ENCODE assay signal across 8 mouse cellular contexts in genomic region chr8:84594099-84594780, GRCm38 (mm10).
DNase-seq lines count a peak whose midpoint lies in the region; TF ChIP-seq lines count a peak whose summit lies in the region.

No protein-coding gene starts in this region.

- H3K4me1 ChIP-seq in lung, adult 2 months (ENCODE audit: control insufficient read depth, insufficient read depth, low read length): no peaks in the 10 kb centered on the region

- H3K4me3 ChIP-seq in lung, adult 2 months (replicated peaks; ENCODE audit: extremely low read depth, low read depth, low read length): no peak overlapping the region

- TF ChIP-seq CTCF in lung, adult 2 months (IDR thresholded peaks at IDR 0.05; ENCODE audit: insufficient read depth, low read length): peak; percentile 91

- peak; percentile 60 for DNase-seq in A20 (ENCODE audit: low read depth, low spot score)
- peak; percentile 50 for DNase-seq in MEL-GATA-1-ER (ENCODE audit: extremely low read depth, low read depth)
- DNase-seq in cerebellum, adult 18-20 months: peak; percentile 81 to 85
- DNase-seq in frontal cortex, postnatal 25 days (ENCODE audit: low spot score in 2 of 2): peak; percentile 61 to 70
- peak; percentile 57 to 83 for DNase-seq in layer of hippocampus, adult 18-20 months (ENCODE audit: low spot score in 2 of 2)
- DNase-seq in lung, adult 2 months: peak; percentile 67
- DNase-seq in retina, postnatal 1 day: peak; percentile 82
- peak; percentile 42 for DNase-seq in urinary bladder, postnatal 10 days (ENCODE audit: low spot score)

- WGBS in lung, adult 2 months: 69% methylated on average over 9 of the region's 9 CpGs

- no peak for TF ChIP-seq POLR2A in lung, adult 2 months (IDR thresholded peaks at IDR 0.05; ENCODE audit: borderline replicate concordance, extremely low read depth, low read depth, low read length)
